Mouse (Mus musculus): ENCODE measurements around the gene Med13l.

Med13l gene

GRCm38 (mm10) chr5:118556387-118556937 lies 4.0 kb upstream of the Med13l start:
- no peak for DNase-seq (ENCODE audit: low read depth, low spot score)

DNA sequence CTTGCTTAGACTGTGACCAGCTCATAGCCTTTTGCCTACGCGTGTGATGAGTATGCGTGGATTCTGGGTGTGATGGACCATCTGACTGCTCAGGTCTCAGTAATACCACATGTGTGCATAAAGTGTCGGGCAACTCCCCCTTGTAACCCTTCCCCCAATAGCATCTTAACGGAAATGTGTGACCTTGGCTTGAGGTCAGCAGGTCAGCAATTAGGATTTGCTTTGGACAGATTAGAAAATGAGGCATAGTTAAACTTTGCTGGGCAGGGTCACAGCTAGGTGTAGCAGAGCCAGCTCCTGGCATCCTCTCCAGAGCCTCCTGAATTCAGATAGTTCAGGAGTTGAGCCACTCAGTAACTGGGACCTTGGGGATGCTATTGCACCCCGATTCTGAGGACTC lies 1.6 kb upstream of the Med13l start:
- no peak for DNase-seq (ENCODE audit: low read depth, low spot score)

DNA sequence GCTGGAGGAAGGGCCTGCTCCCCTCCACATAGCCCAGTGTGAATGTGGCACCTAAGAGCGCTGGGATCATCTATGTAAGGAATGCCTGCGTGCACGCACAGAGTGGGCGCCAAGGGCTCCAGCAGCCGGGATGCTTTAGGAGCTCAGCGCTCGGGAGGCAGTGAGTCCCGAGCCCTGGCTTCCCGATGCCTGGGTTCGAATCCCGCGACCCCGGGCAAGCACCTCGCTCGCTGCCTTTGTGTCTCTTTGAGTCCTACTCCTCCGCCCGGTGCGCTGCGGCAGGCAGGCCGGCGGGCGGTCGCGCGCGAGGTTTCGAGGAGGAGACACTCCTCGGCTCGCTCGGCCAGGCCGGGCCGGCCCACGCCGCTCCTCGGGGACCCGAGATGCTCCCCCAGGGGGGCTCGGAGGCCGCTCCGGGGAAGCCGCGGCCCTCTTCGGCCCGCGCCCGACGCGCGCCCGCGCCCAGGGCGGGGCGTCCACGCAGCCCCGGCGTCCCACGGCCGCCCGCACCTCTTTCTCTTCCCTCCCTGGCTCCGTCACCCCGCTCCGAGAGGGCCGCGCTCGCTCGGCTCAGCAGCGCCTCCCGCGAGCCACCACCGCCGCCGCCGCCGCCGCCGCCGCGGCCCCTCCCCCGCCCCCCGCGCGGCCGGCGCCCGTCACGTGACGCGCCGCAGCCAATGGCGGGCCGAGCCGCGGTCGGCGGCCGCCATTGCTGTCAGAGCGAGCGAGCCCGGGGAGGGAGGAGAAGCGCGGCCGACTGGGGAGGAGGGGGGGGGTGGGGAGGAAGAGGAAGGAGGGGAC lies 695 bp upstream of the Med13l start:
- DNase-seq (ENCODE audit: low read depth, low spot score) = peak; percentile 75

- DNase-seq (ENCODE audit: low read depth, low spot score) = peak; percentile 48
Observed at GRCm38 (mm10) chr5:118561086-118561987, 858 bp downstream of the Med13l start.

DNA sequence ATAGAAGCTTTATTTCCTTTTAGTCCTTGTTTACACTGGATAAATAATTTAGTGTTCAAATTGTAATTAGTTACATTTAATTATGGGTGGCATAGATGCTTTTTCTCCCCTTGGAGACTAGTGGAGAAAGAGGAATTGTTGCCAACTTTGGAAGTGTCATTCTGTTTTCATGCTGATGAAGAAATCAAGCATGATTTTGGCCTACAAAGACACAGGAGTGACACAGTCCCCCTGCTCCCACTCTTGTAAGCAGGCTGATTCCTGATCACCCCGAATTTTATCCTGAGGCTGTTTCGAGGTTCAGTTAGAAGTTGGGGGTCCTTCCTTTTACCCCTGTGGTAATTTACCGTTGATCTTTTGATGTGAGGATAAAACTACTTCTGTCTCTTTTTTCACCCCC lies 1.7 kb downstream of the Med13l start:
- no peak for DNase-seq (ENCODE audit: low read depth, low spot score)

GRCm38 (mm10) chr5:118563590-118563989 lies 3.1 kb downstream of the Med13l start:
- no peak for DNase-seq (ENCODE audit: low read depth, low spot score)

- no peak for DNase-seq (ENCODE audit: low read depth, low spot score)
Observed at GRCm38 (mm10) chr5:118567395-118567794, 6.9 kb downstream of the Med13l start.

- no peak for DNase-seq (ENCODE audit: low read depth, low spot score)
Observed at GRCm38 (mm10) chr5:118569017-118569416, 8.5 kb downstream of the Med13l start.

DNA sequence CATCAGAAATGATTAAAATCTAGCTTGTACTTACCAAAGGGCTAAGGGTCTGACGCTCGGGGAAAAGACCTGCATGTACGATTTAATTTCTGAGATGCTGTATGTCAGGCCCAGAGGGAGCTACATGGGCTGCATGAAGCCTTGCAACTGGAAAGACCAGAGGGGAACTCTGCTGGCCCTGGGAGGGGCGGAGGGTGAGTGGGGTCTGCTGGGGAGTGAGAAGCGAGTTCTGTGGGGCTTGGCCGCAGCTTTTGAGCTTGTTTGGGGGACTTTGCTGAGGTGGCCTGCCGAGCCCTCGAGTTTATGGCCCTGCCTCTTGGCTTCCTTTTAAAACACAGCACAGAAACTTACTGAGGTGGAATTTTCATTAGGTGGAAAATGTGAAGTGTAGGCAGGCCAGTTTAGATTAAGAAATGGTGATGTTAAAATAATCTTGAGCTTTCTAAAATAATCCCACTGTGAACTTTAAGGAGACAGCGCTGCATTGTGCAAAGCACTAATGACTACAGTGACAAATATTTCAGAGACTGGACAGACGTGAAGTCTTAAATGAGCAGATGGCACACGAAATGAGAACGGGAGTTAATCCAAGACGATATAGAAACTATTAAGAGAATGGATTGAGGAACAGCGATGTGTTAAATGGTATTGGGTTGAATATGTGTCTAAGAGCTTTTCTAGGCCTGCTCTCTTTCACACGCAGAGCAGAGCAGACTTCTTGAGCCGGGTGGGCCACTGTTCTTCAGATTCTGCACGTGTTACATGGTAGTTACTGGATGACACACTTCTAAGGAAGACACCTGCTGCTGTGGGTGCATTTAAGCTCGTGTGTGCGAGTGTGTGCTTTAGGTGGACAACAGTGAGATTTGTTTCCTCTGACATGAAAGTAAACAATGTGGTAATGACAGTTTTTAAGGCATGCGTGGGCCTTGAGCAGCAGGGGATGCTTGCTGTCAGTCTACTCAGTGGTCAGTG lies 9.4 kb downstream of the Med13l start:
- no peak for DNase-seq (ENCODE audit: low read depth, low spot score)

DNA sequence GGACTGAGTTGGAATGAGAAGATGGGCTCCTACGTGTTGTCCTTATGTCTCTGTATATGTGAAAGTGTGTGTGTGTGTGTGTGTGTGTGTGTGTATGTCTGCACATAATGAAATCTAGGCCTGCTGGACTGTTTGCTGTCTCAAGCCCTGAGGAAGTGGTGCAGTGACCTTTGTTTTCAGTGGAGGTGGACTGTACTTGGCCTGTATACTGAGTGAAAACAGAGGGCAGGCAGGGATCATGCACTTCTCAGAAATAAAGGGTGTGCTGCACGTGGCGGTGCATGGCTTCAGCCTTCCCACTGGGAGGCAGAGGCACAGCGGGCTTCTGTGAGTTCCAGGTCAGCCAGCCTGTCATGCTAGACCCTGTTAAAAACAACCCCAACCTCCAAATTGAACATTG lies 11.0 kb downstream of the Med13l start:
- DNase-seq (ENCODE audit: low read depth, low spot score) = no peak

DNA sequence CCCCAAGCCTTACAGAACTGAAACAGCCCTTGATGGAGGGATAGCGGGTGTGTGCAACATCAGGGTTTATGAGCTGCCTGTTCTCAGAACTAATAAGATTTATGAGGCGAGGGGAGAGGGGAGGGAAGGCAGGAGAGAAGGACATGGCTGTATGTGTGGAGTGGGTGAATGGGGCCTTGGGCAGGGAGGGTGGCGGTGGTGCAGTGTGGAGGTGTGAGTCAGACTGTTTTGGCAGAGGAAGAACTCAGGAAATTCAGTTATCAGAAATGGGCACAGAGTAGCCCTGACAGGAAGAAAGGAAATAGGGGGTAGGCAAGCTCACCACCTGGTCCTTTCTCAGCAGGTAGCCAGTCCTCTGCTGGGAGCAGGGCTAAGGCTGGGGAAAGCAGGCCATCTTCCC lies 13.8 kb downstream of the Med13l start:
- DNase-seq (ENCODE audit: low read depth, low spot score) = peak; percentile 68

GRCm38 (mm10) chr5:118574997-118575396 lies 14.5 kb downstream of the Med13l start:
- DNase-seq (ENCODE audit: low read depth, low spot score) = no peak

DNA sequence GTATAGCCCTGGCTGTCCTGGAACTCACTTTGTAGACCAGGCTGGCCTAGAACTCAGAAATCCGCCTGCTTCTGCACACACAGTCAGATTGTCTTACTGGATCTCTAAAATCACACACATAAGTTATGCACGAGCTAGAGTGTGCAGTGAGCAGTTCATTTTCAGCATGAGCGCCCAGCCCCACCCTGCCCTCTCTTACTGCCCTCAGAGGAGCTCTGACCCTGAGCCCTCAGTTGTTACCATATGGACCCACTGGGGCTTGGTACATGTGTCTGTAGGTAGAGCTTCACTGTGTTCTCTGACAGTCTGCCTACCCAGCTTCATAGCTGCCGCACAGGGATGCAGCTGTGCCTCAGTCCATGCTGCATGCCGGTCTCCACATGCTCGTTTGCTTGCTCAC lies 15.4 kb downstream of the Med13l start:
- no peak for DNase-seq (ENCODE audit: low read depth, low spot score)

- DNase-seq (ENCODE audit: low read depth, low spot score) = no peak
Observed at GRCm38 (mm10) chr5:118576731-118577130, 16.3 kb downstream of the Med13l start.

GRCm38 (mm10) chr5:118585355-118585754 lies 24.9 kb downstream of the Med13l start:
- no peak for DNase-seq (ENCODE audit: low read depth, low spot score)

DNA sequence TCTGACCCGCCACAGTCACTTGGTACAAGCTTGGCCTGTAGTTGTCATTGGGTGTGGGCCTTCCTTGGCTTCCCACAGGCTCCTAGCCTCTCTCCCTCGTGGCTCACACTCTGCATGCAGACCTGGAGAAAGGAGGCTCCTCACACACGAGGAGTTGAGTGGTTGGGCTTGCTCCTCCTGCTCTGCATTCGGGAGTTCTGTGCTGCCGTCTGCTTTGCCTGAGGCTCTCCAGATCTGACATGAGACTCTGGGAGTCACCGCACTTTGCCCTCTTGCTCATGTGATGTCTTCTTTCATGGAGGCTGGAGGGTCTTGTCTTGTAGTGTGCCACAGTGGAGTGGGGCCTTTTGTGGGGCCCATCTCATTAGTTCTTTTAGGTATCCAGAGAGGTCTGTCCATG lies 26.1 kb downstream of the Med13l start:
- no peak for DNase-seq (ENCODE audit: low read depth, low spot score)

- no peak for DNase-seq (ENCODE audit: low read depth, low spot score)
Observed at GRCm38 (mm10) chr5:118588381-118588925, 28.0 kb downstream of the Med13l start.

- DNase-seq (ENCODE audit: low read depth, low spot score) = no peak
Observed at GRCm38 (mm10) chr5:118589186-118589892, 28.9 kb downstream of the Med13l start.

DNA sequence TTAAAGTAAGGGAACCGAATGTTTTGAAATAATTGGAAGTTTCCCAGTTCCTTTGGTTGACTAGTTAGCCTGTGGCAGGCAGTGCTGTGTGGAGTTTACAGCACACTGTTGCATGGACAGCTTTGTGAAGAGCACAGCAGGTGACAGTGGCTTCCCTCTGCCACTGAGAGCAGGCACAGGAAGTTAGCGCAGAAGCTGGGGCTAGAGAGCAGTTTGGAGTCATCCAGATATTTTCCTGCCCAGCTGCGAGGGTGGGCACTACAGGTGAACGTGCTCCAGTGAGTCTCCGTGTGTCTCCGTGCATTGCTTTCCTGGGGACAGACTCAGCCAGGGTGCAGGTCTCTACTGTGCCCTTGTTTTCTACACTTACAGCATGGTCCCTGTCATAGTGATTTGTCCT lies 30.4 kb downstream of the Med13l start:
- no peak for DNase-seq (ENCODE audit: low read depth, low spot score)

DNA sequence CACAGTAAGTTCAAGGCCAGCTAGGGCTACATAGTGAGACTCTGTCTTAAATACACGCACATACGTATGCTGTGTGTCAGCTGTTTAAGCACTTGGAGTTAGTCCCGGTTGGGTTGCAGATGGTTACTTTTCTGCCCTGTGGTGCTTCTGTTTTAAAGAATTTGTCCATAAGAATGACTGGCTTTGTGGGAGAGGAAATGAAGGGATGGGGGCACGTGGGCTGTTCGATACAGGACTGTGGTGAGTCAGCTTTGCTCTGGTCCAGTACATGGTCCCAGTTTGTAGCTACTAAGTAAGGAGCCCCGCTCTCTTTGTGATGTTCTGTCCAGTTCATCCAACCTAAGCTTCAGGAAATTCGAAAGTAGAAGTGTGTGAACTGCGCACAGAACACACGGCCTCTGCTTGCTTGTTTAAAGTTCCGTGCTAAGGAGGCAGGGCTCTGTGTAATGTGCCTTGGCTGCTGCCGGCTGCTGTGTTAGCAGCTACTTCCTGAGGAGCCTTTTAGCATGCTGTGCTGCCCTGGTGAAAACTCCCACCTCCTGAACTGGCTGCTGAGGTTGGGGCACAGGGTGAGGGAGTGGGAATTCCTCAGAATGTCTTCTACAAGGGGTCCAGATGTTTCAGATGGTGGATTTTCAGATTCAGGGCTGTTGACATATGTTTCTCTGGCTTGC lies 31.5 kb downstream of the Med13l start:
- DNase-seq (ENCODE audit: low read depth, low spot score) = no peak
